Mouse (Mus musculus): Measurements from ENCODE around the gene Ccdc191. TPM values are rescaled to one million over a fixed set of nuclear protein-coding genes. Genes with fewer than 3 reads are reported as not detected.

The Ccdc191 gene
- polyA plus RNA-seq, 1 experiment = 7.1 TPM

DNA sequence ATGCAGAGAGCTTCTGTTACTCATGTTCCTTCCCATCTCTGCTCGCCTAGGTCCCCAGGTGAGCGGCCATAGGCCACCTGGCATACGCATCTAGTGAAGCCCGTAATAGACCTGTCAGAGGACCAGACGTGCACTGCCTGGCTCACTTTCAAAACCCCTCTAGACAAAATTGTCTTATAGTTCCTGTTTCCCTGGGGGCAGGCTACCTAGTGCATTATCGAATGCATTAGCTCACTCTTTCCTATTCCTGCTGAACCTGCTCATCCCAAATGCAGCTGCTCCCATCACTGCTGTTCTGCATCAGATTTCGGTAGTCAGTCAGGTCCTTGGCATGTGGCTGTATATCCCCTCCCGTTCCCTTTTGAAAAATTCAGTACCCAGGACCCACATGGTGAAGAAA, 45.3 kb downstream of the Ccdc191 start:
- H3K4me1 ChIP-seq (ENCODE audit: control insufficient read depth, insufficient read depth, low read length) = no peaks in the 10 kb centered on the region
- TF ChIP-seq CTCF (IDR thresholded peaks at IDR 0.05; ENCODE audit: control insufficient read depth, insufficient read depth, low read length) = no peak
- TF ChIP-seq POLR2A (IDR thresholded peaks at IDR 0.05; ENCODE audit: borderline replicate concordance, control insufficient read depth, low read depth, low read length) = no peak
- H3K27ac ChIP-seq (ENCODE audit: control insufficient read depth, insufficient read depth, low read depth, low read length, poor library complexity) = no peak overlapping the region
- 86% methylated on average over 8 of the region's 8 CpGs for WGBS
- H3K4me3 ChIP-seq (replicated peaks; ENCODE audit: control insufficient read depth, low read depth, low read length) = no peak overlapping the region

DNA sequence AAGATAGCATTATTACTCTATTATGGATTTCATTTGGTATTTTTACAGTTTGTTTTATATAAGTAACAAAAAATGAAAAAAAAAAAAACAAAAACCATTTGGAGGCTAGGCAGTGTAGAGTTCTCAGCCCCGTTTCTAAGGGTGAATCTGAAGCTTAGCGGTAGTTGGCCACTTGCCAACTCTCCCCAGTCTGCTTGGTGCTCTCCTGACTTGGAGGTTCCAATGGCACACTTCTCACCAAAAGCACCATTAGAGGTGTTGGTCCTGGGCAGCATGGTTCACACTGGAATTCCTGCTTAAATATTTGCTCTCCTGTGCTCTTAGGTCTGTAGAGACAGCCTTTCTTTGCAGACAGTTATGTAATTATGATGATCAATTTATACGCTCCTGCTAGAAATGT, 45.8 kb downstream of the Ccdc191 start:
- Histone ChIP-seq H3K4me1 (ENCODE audit: control insufficient read depth, insufficient read depth, low read length) (no peaks in the 10 kb centered on the region), H3K27ac (ENCODE audit: control insufficient read depth, insufficient read depth, low read depth, low read length, poor library complexity) (no peak overlapping the region), H3K4me3 (replicated peaks; ENCODE audit: control insufficient read depth, low read depth, low read length) (no peak overlapping the region)
- TF ChIP-seq POLR2A (IDR thresholded peaks at IDR 0.05; ENCODE audit: borderline replicate concordance, control insufficient read depth, low read depth, low read length) (no peak), CTCF (IDR thresholded peaks at IDR 0.05; ENCODE audit: control insufficient read depth, insufficient read depth, low read length) (no peak)
- 76% methylated on average over 3 of the region's 3 CpGs for WGBS

GRCm38 (mm10) chr16:43935892-43936291, 46.3 kb downstream of the Ccdc191 start:
- WGBS = 76% methylated on average over 3 of the region's 3 CpGs

DNA sequence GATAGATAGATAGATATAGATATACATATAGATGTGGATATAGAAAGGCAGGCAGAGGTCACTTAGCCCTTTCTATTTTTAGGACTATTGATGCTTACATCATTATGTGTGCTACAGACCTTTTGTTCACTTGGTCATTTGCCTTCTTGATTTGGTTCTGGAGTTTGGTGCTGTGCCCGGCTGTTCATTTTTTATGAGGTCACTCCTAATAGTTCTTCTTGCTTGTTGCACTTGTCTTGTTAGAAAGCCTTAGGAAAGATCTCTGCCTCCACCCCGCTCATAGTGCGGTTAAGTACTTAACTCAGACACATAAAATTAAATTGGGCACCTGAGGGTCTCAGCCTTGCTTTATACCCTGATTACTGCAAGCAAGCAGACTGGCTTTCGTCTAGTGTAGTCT, 51.2 kb downstream of the Ccdc191 start:
- Histone ChIP-seq H3K27ac (ENCODE audit: control insufficient read depth, insufficient read depth, low read depth, low read length, poor library complexity) (no peak overlapping the region), H3K4me1 (ENCODE audit: control insufficient read depth, insufficient read depth, low read length) (no peaks in the 10 kb centered on the region), H3K4me3 (replicated peaks; ENCODE audit: control insufficient read depth, low read depth, low read length) (no peak overlapping the region)
- WGBS = 87% methylated on average over 4 of the region's 4 CpGs
- no peak for TF ChIP-seq CTCF (IDR thresholded peaks at IDR 0.05; ENCODE audit: control insufficient read depth, insufficient read depth, low read length)
- no peak for TF ChIP-seq POLR2A (IDR thresholded peaks at IDR 0.05; ENCODE audit: borderline replicate concordance, control insufficient read depth, low read depth, low read length)

More at GRCm38 (mm10) chr16:43935892-43936291, 46.3 kb downstream of the Ccdc191 start:
- Histone ChIP-seq H3K4me1 (ENCODE audit: control insufficient read depth, insufficient read depth, low read length) (no peaks in the 10 kb centered on the region), H3K27ac (ENCODE audit: control insufficient read depth, insufficient read depth, low read depth, low read length, poor library complexity) (no peak overlapping the region), H3K4me3 (replicated peaks; ENCODE audit: control insufficient read depth, low read depth, low read length) (no peak overlapping the region)
- TF ChIP-seq POLR2A (IDR thresholded peaks at IDR 0.05; ENCODE audit: borderline replicate concordance, control insufficient read depth, low read depth, low read length) (no peak), CTCF (IDR thresholded peaks at IDR 0.05; ENCODE audit: control insufficient read depth, insufficient read depth, low read length) (no peak)

GRCm38 (mm10) chr16:43945351-43945750, 55.8 kb downstream of the Ccdc191 start:
- Histone ChIP-seq H3K27ac (ENCODE audit: control insufficient read depth, insufficient read depth, low read depth, low read length, poor library complexity) (no peak overlapping the region), H3K4me3 (replicated peaks; ENCODE audit: control insufficient read depth, low read depth, low read length) (no peak overlapping the region), H3K4me1 (ENCODE audit: control insufficient read depth, insufficient read depth, low read length) (no peaks in the 10 kb centered on the region)
- WGBS = 87% methylated on average over 3 of the region's 3 CpGs
- TF ChIP-seq CTCF (IDR thresholded peaks at IDR 0.05; ENCODE audit: control insufficient read depth, insufficient read depth, low read length) (no peak), POLR2A (IDR thresholded peaks at IDR 0.05; ENCODE audit: borderline replicate concordance, control insufficient read depth, low read depth, low read length) (no peak)

DNA sequence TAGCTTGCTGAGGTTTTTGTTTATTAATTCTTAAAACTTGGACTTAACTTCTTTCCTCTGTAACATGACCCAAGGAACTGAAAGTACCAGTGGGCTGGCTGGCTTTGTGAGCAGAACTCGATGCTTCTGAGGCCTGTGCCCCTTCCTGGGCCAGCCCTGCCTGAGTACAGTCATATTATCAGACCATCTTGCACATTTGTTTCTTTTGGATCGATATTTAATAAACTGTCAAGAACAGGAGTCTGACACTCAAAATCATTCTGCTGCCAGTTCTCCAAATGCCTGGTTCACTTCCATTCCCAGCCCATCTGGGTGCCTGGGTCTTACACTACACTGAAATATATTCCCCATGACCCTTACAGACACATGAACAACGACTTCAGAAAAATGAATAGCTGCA, 56.3 kb downstream of the Ccdc191 start:
- 64% methylated on average over 3 of the region's 3 CpGs for WGBS
- Histone ChIP-seq H3K4me1 (ENCODE audit: control insufficient read depth, insufficient read depth, low read length) (no peaks in the 10 kb centered on the region), H3K27ac (ENCODE audit: control insufficient read depth, insufficient read depth, low read depth, low read length, poor library complexity) (no peak overlapping the region), H3K4me3 (replicated peaks; ENCODE audit: control insufficient read depth, low read depth, low read length) (no peak overlapping the region)
- TF ChIP-seq CTCF (IDR thresholded peaks at IDR 0.05; ENCODE audit: control insufficient read depth, insufficient read depth, low read length) = no peak
- no peak for TF ChIP-seq POLR2A (IDR thresholded peaks at IDR 0.05; ENCODE audit: borderline replicate concordance, control insufficient read depth, low read depth, low read length)

- Histone ChIP-seq H3K4me1 (ENCODE audit: control insufficient read depth, insufficient read depth, low read length) (peaks cover 4% of the 10 kb centered on the region), H3K27ac (ENCODE audit: control insufficient read depth, insufficient read depth, low read depth, low read length, poor library complexity) (no peak overlapping the region), H3K4me3 (replicated peaks; ENCODE audit: control insufficient read depth, low read depth, low read length) (no peak overlapping the region)
- whole genome bisulfite sequencing = 8% methylated on average over 4 of the region's 4 CpGs
- no peak for TF ChIP-seq CTCF (IDR thresholded peaks at IDR 0.05; ENCODE audit: control insufficient read depth, insufficient read depth, low read length)
- no peak for TF ChIP-seq POLR2A (IDR thresholded peaks at IDR 0.05; ENCODE audit: borderline replicate concordance, control insufficient read depth, low read depth, low read length)
These were observed 62.0 kb downstream of the Ccdc191 start for GRCm38 (mm10) chr16:43951591-43951990.

GRCm38 (mm10) chr16:43954913-43955312, 65.3 kb downstream of the Ccdc191 start:
- Histone ChIP-seq H3K27ac (ENCODE audit: control insufficient read depth, insufficient read depth, low read depth, low read length, poor library complexity) (peak overlapping the region; percentile 39; the same call in 1 of the 2 replicates), H3K4me3 (replicated peaks; ENCODE audit: control insufficient read depth, low read depth, low read length) (no peak overlapping the region), H3K4me1 (ENCODE audit: control insufficient read depth, insufficient read depth, low read length) (peaks cover 4% of the 10 kb centered on the region)
- WGBS = 42% methylated on average over 6 of the region's 6 CpGs
- no peak for TF ChIP-seq POLR2A (IDR thresholded peaks at IDR 0.05; ENCODE audit: borderline replicate concordance, control insufficient read depth, low read depth, low read length)

- H3K4me1 ChIP-seq (ENCODE audit: control insufficient read depth, insufficient read depth, low read length) = no peaks in the 10 kb centered on the region; the same call in 1 of the 2 replicates
- WGBS = 85% methylated on average over 4 of the region's 4 CpGs
- TF ChIP-seq POLR2A (IDR thresholded peaks at IDR 0.05; ENCODE audit: borderline replicate concordance, control insufficient read depth, low read depth, low read length) (no peak), CTCF (IDR thresholded peaks at IDR 0.05; ENCODE audit: control insufficient read depth, insufficient read depth, low read length) (no peak)
- H3K27ac ChIP-seq (ENCODE audit: control insufficient read depth, insufficient read depth, low read depth, low read length, poor library complexity) = no peak overlapping the region
- H3K4me3 ChIP-seq (replicated peaks; ENCODE audit: control insufficient read depth, low read depth, low read length) = no peak overlapping the region
These were observed 68.4 kb downstream of the Ccdc191 start for GRCm38 (mm10) chr16:43958038-43958437.

Data from bone marrow, adult 2 months (tissue).